Mouse (Mus musculus) heart, postnatal 36 days (tissue): ENCODE measurements at regions not wholly inside any gene's neighbourhood (a gene's known extent, or its start where the extent isn't known, plus 50 kb on each side); places are given as distances from the start of the nearest gene placed in this dataset.
A peak's percentile ranks its signal among the peaks of the same experiment; 100 is the strongest.

Experiments
- DNase-seq, 2 experiments: peaks; one replicate each; pipeline ENCODE4 v3.0.0; 2021 to 2022
- intact Hi-C: fragments of 180-260 bp; cut with DNase I; formaldehyde crosslinking; loops from one replicate; pipeline ENCODE4 v1.15.1; 2025

DNA sequence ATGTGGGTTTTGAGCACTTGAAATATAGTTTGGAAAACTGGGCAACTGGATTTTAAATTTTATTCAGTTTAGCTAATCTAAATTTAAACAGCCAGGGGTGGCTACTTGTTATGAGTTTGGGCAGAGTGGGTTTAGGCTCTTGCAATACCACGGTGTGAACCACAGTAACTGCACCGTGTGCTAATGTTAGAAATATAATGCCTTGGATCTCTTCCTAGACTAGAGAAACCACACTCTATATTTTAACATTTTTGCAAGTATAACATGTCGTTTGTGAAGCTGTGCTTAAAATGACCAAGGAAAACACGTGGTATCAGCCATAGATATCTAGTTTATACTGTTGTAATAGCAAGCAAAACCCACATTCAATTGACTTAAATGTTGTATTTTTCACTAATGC, 245.9 kb upstream of the Lcorl start:
- DNase-seq, result no peak
- intact Hi-C loops, result no loop called here

GRCm38 (mm10) chr5:46092549-46092948, 235.1 kb upstream of the Lcorl start:
- intact Hi-C loops, result no loop called here

GRCm38 (mm10) chr5:46086885-46087284, 229.5 kb upstream of the Lcorl start:
- DNase-seq, result no peak
- intact Hi-C loops, result no loop called here

More at GRCm38 (mm10) chr5:46092549-46092948, 235.1 kb upstream of the Lcorl start:
- DNase-seq, result no peak

GRCm38 (mm10) chr5:46083293-46083692, 225.9 kb upstream of the Lcorl start:
- DNase-seq, result no peak
- intact Hi-C loops, result no loop called here

GRCm38 (mm10) chr5:46073744-46074143, 216.3 kb upstream of the Lcorl start:
- intact Hi-C loops, result loop anchor here (5.0 to 10.0 kb wide), 2 partner anchors 149 to 216 kb away; partner anchors contain the start of gene Lcorl

DNA sequence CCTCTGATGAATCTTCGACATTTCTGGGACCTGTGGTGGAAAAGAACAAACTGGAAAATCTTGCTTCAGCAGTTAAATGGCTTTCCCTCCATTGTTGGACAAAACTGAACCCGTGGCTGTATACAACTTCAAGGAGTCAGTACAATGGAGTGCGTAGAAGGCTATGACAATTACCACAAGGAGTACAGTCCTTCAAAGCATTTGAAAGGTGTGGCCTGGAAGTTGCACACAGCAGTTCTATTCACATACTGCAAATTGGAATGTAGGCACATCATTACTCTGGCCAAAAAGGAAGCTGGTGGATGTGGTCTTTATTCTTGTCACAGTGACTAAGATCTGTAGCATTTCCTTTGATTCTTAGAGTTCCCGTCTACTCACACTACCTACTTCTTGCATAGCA, 215.7 kb upstream of the Lcorl start:
- intact Hi-C loops, result loop anchor here (5.0 to 10.0 kb wide), 2 partner anchors 148 to 216 kb away; partner anchors contain the start of gene Lcorl
- DNase-seq, result peak; percentile 2

More at GRCm38 (mm10) chr5:46073744-46074143, 216.3 kb upstream of the Lcorl start:
- no peak for DNase-seq

- no peak for DNase-seq
- intact Hi-C loops, result no loop called here
Observed at GRCm38 (mm10) chr5:46059910-46060309, 202.5 kb upstream of the Lcorl start.

DNA sequence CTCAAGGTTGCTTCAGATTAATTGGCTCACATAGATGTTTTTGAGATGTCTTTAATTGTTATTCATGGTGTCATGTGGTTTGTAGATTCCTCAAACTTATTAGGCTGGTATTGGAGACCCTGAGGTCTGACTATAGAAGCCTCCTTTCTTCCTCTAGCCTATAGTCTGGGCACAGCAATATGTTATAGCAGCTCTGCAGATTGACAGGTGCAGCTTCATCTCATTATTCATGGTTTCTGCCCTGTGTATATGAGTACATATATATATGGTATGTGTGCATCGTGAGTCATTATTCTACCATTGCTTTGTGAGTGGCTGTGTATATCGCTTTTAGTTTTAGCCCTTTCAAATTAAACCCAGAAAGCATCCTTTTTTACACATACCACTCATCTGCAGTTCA, 197.4 kb upstream of the Lcorl start:
- intact Hi-C loops, result no loop called here

GRCm38 (mm10) chr5:46042684-46043348, 185.4 kb upstream of the Lcorl start:
- intact Hi-C loops, result no loop called here
- DNase-seq, result no peak

More for the DNA sequence above, 197.4 kb upstream of the Lcorl start:
- no peak for DNase-seq

DNA sequence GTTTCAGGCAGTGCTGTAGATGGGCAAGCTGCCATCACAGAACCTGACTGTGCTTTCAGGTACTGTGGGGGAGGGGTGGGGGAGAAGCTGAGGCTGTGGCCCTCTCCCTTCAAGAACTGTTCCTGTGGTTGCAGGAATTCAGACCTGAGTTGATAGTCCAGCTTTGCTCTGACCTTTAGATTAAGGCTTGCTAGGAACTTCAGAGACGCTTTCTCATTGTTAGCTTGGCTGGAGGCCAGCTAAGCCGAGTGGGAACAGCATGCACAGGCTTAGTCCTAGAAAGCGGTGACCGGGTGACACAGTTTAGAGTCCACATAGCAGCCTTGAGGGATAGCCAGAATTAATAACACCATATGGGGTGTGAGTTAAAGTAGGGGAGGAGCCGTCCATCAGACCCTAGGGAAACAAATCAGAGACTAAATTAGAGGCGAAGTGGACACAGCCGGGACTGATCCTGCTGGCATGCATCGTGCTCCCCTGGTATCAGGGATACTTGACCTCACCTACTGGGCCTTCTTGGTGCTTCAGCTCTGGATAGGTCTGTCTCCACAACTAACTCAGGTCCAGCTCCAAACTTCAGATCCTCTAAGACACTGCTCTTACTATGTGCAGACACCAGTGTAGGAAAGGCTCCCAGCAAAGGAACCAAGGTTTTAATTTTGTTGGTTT, 175.7 kb upstream of the Lcorl start:
- DNase-seq, result peak; percentile 34 to 58
- intact Hi-C loops, result no loop called here

GRCm38 (mm10) chr5:46032206-46032605, 174.8 kb upstream of the Lcorl start:
- DNase-seq, result no peak
- intact Hi-C loops, result no loop called here

DNA sequence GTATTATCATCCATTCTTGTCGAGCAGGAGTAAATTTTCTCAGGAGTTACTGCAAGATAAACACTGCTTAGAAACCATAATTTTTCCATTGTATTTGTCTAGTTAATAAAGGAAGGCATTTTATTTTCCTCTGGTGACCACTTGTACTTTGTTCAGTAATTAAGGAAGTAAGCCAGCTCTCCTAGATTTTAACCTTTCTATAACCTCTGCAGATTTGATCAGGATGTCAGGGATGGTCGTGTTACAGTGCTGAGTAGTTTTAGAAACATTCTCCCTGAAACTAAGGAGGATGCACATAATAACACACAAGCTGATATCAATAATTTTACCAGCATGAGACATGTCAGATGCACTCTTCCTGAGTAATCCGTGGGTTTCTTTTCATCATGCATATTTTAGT, 166.7 kb upstream of the Lcorl start:
- DNase-seq, result no peak
- intact Hi-C loops, result no loop called here

DNA sequence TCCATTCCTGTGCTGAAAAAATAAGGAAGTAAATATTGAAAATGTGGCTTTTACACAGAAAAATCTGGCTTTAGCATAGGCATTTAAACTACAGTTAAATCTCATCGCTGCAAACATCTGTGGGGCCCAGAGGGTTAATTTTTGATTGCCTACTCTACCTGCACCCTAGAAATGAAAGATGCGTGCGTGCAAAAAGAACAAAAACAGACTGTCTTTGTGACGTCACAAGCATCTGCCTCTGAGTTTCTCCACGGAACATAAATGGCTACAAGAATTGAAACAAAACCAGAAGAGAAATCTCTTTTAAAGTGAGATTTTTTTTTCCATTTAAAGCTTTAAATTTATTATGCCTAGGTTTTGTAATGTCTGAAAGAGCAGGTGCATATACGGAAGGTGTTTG, 166.0 kb upstream of the Lcorl start:
- intact Hi-C loops, result no loop called here
- DNase-seq, result no peak

- intact Hi-C loops, result no loop called here
- no peak for DNase-seq
Observed at GRCm38 (mm10) chr5:46022047-46022422, 164.6 kb upstream of the Lcorl start.

DNA sequence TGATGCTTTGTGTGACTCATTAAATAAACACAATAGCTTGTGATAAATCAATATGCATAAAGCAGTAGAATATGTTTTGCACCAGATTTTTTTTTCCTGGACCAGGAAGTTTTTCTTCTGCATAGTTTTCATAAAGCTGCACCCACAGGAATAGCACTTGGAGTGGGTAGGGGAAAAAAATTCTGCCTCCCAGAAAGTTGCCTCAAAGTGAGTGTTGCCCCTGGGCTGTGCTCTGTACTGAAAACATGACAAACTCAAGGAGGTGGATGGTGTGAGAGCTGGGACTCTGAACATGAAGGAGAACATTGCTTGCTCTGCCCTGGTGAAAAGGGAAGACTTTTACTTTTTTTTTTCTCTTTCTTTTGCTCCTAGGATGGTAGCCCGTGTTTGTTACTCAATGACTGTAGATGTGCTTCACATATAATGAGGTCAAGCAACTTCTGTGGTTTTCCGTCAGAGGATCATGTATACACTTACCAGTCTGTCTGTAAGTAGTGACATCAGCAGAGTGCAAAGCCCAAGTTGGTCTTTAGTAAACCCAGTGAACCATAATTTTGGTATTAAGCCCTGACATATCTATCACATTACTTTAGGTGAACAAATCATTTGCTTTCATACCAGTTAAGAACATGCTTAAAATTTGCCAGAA, 164.1 kb upstream of the Lcorl start:
- intact Hi-C loops, result no loop called here
- no peak for DNase-seq

GRCm38 (mm10) chr5:46020175-46020574, 162.8 kb upstream of the Lcorl start:
- no peak for DNase-seq
- intact Hi-C loops, result no loop called here

- intact Hi-C loops, result no loop called here
- no peak for DNase-seq
Observed at GRCm38 (mm10) chr5:46007446-46007845, 150.0 kb upstream of the Lcorl start.

- DNase-seq, result no peak
- intact Hi-C loops, result no loop called here
Observed at GRCm38 (mm10) chr5:46006691-46007090, 149.3 kb upstream of the Lcorl start.

GRCm38 (mm10) chr5:46006228-46006627, 148.8 kb upstream of the Lcorl start:
- intact Hi-C loops, result no loop called here

GRCm38 (mm10) chr5:46005631-46006030, 148.2 kb upstream of the Lcorl start:
- intact Hi-C loops, result no loop called here
- no peak for DNase-seq

More at GRCm38 (mm10) chr5:46006228-46006627, 148.8 kb upstream of the Lcorl start:
- no peak for DNase-seq

GRCm38 (mm10) chr5:46002011-46002410, 144.6 kb upstream of the Lcorl start:
- no peak for DNase-seq
- intact Hi-C loops, result no loop called here

GRCm38 (mm10) chr5:45957766-45958165, 100.4 kb upstream of the Lcorl start:
- intact Hi-C loops, result no loop called here
- no peak for DNase-seq
